Mouse (Mus musculus): ENCODE results near the gene Kcnq5. TPM values are rescaled to one million over a fixed set of nuclear protein-coding genes. Genes with fewer than 3 reads are reported as not detected.

Gene Kcnq5
- polyA plus RNA-seq, 1 experiment from 2014 or later, result 4.4 TPM

DNA sequence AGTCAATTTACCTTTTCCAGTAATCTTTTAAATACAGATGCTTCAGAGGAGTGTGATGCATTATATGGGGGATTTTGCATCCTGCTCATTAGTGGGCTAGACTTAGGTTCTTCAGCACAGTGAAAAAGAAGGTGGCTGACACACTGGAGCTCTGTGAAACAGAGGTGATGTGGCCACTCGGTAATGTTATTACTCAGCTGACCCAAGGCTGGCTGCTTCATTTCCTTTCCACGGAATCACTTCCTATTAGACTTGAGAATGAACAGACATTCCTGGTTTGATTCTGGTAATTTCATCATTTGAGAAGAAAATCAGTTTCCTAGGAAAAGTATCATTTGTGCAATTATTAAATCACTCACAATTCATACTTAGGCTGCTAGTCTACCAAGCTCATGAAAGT is 249.0 kb downstream of the Kcnq5 start:
- H3K9me3 ChIP-seq (ENCODE audit: control insufficient read depth, low read length), result no peaks in the 10 kb centered on the region
- H3K4me2 ChIP-seq (ENCODE audit: low read length), result no peak overlapping the region
- no peaks in the 10 kb centered on the region for H3K27me3 ChIP-seq (ENCODE audit: control insufficient read depth, insufficient read depth, low read length)
- no peak overlapping the region for H3K4me3 ChIP-seq (ENCODE audit: control insufficient read depth in 1 of 2, insufficient read depth in 1 of 2, low read depth in 1 of 2, low read length in 2 of 2)
- H3K27ac ChIP-seq (replicated peaks in 1 of 2; ENCODE audit: control insufficient read depth in 1 of 2, insufficient read depth in 1 of 2, low read depth in 2 of 2, low read length in 2 of 2), result no peak overlapping the region
- H3K4me1 ChIP-seq (ENCODE audit: control insufficient read depth in 2 of 2, insufficient read depth in 2 of 2, low read length in 2 of 2), result peaks cover 0 to 3% of the 10 kb centered on the region in 2 experiments; a peak in 1 of 4 replicates
- no peaks in the 10 kb centered on the region for H3K36me3 ChIP-seq (ENCODE audit: control insufficient read depth, insufficient read depth, low read length)
- WGBS, result 53% methylated on average over 2 of the region's 2 CpGs
- no peak overlapping the region for H3K9ac ChIP-seq (ENCODE audit: low read length)
- ATAC-seq (ENCODE audit: insufficient number of reproducible peaks, insufficient read depth, low FRiP score, low read depth), result no peak

DNA sequence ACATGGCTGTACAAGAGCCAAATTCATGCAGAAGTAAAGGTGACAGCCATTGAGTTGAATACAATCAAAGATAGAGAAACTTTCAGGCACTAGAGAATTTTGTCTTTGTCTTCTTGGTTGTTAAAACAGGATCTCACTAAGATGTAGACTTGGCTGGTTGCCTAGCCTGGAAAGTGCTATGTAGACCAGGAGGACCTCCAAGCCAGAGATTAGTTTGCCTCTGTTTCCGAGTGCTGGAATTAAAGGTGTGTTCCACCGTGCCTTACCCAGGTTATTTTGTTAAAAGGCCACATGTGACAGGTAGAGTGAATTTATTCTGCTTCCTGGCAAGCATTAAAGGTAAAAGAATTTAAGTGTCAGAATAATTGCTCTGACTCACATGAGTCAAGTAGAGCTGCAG is 271.3 kb downstream of the Kcnq5 start:
- H3K27me3 ChIP-seq (ENCODE audit: control insufficient read depth, insufficient read depth, low read length), result no peaks in the 10 kb centered on the region
- no peak overlapping the region for H3K4me3 ChIP-seq (ENCODE audit: control insufficient read depth in 1 of 2, insufficient read depth in 1 of 2, low read depth in 1 of 2, low read length in 2 of 2)
- H3K9ac ChIP-seq (ENCODE audit: low read length), result no peak overlapping the region
- H3K27ac ChIP-seq (replicated peaks in 1 of 2; ENCODE audit: control insufficient read depth in 1 of 2, insufficient read depth in 1 of 2, low read depth in 2 of 2, low read length in 2 of 2), result no peak overlapping the region
- H3K36me3 ChIP-seq (ENCODE audit: control insufficient read depth, insufficient read depth, low read length), result no peaks in the 10 kb centered on the region
- no peak overlapping the region for H3K4me2 ChIP-seq (ENCODE audit: low read length)
- H3K9me3 ChIP-seq (ENCODE audit: control insufficient read depth, low read length), result no peaks in the 10 kb centered on the region
- no peak for ATAC-seq (ENCODE audit: insufficient number of reproducible peaks, insufficient read depth, low FRiP score, low read depth)
- WGBS, result 20% methylated on average over 2 of the region's 2 CpGs
- peaks cover 0 to 6% of the 10 kb centered on the region in 2 experiments; a peak in 2 of 4 replicates for H3K4me1 ChIP-seq (ENCODE audit: control insufficient read depth in 2 of 2, insufficient read depth in 2 of 2, low read length in 2 of 2)

DNA sequence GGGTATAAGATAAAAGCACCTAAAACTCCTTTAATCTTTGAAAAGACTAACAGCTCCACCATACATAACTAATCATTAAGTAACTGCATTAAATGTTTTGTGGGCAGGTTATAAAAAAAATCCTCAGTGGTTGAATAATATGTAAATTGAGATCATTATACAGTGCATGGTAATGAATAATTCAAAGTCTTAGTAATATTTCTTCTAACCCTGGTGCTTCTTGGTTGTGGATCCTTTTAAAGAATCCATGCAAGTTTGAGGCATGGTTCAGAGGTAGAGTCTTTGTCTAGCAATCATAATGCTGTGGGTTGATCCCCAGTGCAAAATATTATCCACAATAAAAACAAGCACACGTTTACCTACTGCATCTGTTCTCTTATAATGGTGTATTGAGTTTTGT is 272.8 kb downstream of the Kcnq5 start:
- Histone ChIP-seq H3K9ac (ENCODE audit: low read length) (no peak overlapping the region), H3K27ac (replicated peaks in 1 of 2; ENCODE audit: control insufficient read depth in 1 of 2, insufficient read depth in 1 of 2, low read depth in 2 of 2, low read length in 2 of 2) (no peak overlapping the region), H3K27me3 (ENCODE audit: control insufficient read depth, insufficient read depth, low read length) (no peaks in the 10 kb centered on the region), H3K36me3 (ENCODE audit: control insufficient read depth, insufficient read depth, low read length) (no peaks in the 10 kb centered on the region), H3K4me2 (ENCODE audit: low read length) (no peak overlapping the region), H3K4me1 (ENCODE audit: control insufficient read depth in 2 of 2, insufficient read depth in 2 of 2, low read length in 2 of 2) (peaks cover 0 to 6% of the 10 kb centered on the region in 2 experiments; a peak in 2 of 4 replicates), H3K4me3 (ENCODE audit: control insufficient read depth in 1 of 2, insufficient read depth in 1 of 2, low read depth in 1 of 2, low read length in 2 of 2) (no peak overlapping the region), H3K9me3 (ENCODE audit: control insufficient read depth, low read length) (no peaks in the 10 kb centered on the region)
- no peak for ATAC-seq (ENCODE audit: insufficient number of reproducible peaks, insufficient read depth, low FRiP score, low read depth)
- 83% methylated on average over 1 of the region's 1 CpGs for WGBS

DNA sequence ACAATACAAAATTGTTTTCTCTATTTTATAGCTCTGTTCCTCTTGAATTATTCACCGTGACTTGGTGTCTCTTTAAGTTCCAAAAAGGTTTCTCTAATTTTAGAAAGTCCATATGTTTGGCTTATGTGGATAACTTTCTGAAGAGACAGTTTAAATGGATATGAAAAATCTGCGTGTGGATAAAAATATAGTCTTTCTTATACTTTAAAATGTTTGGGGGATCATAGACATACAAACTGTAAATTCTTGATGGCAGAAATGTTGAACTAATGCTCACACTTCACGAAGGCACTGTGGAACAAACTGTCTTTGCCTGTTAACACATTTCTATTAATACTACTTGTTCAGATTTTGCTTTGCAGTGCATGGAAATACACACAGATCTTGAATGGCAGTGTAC is 277.3 kb downstream of the Kcnq5 start:
- H3K4me3 ChIP-seq (ENCODE audit: control insufficient read depth in 1 of 2, insufficient read depth in 1 of 2, low read depth in 1 of 2, low read length in 2 of 2), result no peak overlapping the region
- H3K27me3 ChIP-seq (ENCODE audit: control insufficient read depth, insufficient read depth, low read length), result no peaks in the 10 kb centered on the region
- no peak overlapping the region for H3K27ac ChIP-seq (replicated peaks in 1 of 2; ENCODE audit: control insufficient read depth in 1 of 2, insufficient read depth in 1 of 2, low read depth in 2 of 2, low read length in 2 of 2)
- H3K4me1 ChIP-seq (ENCODE audit: control insufficient read depth in 2 of 2, insufficient read depth in 2 of 2, low read length in 2 of 2), result no peaks in the 10 kb centered on the region
- H3K4me2 ChIP-seq (ENCODE audit: low read length), result no peak overlapping the region
- no peaks in the 10 kb centered on the region for H3K36me3 ChIP-seq (ENCODE audit: control insufficient read depth, insufficient read depth, low read length)
- H3K9ac ChIP-seq (ENCODE audit: low read length), result no peak overlapping the region
- no peak for ATAC-seq (ENCODE audit: insufficient number of reproducible peaks, insufficient read depth, low FRiP score, low read depth)
- WGBS, result 76% methylated on average over 3 of the region's 3 CpGs
- no peaks in the 10 kb centered on the region for H3K9me3 ChIP-seq (ENCODE audit: control insufficient read depth, low read length)

DNA sequence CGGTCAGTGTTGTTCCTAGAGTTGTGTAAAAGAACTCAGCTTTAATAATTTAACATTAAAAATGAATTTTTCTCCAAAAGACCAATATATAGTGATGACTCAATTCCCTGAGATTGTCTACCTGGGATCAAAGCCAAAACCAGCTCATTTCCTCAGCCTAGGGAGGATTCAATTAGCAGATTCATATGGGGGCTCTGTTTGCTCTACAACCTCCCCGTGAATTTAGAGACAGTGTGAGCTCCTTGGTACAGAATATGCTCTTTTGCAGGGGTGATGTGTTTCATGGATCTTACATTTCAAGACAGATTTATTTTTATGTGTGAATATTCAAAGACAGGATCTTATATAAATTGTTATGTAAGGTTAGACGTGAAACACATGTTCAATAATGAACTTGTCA is 284.9 kb downstream of the Kcnq5 start:
- Histone ChIP-seq H3K27me3 (ENCODE audit: control insufficient read depth, insufficient read depth, low read length) (no peaks in the 10 kb centered on the region), H3K9ac (ENCODE audit: low read length) (no peak overlapping the region), H3K4me1 (ENCODE audit: control insufficient read depth in 2 of 2, insufficient read depth in 2 of 2, low read length in 2 of 2) (no peaks in the 10 kb centered on the region), H3K4me2 (ENCODE audit: low read length) (no peak overlapping the region), H3K4me3 (ENCODE audit: control insufficient read depth in 1 of 2, insufficient read depth in 1 of 2, low read depth in 1 of 2, low read length in 2 of 2) (no peak overlapping the region), H3K36me3 (ENCODE audit: control insufficient read depth, insufficient read depth, low read length) (no peaks in the 10 kb centered on the region), H3K27ac (replicated peaks in 1 of 2; ENCODE audit: control insufficient read depth in 1 of 2, insufficient read depth in 1 of 2, low read depth in 2 of 2, low read length in 2 of 2) (no peak overlapping the region), H3K9me3 (ENCODE audit: control insufficient read depth, low read length) (no peaks in the 10 kb centered on the region)
- 78% methylated on average over 3 of the region's 3 CpGs for WGBS
- no peak for ATAC-seq (ENCODE audit: insufficient number of reproducible peaks, insufficient read depth, low FRiP score, low read depth)

DNA sequence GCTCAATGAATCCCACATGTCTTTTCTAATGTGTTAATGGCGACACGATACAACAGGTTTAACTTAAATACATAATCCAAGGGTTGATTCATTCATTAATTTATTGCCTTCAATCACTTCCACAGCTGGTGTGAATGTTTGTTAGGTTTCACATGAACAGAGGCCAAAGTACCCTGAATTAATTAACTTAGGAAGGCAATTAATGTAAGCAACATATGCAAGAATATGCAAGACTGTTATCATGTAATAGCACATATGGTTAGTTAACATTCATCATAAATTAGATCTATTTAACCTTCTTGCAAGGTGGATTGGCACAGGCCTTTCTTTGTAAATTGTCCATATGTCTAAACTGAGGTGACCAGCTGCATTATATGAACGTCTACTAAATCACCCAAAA is 300.9 kb downstream of the Kcnq5 start:
- ATAC-seq (ENCODE audit: insufficient number of reproducible peaks, insufficient read depth, low FRiP score, low read depth), result no peak
- no peaks in the 10 kb centered on the region for H3K9me3 ChIP-seq (ENCODE audit: control insufficient read depth, low read length)
- H3K36me3 ChIP-seq (ENCODE audit: control insufficient read depth, insufficient read depth, low read length), result no peaks in the 10 kb centered on the region
- no peaks in the 10 kb centered on the region for H3K27me3 ChIP-seq (ENCODE audit: control insufficient read depth, insufficient read depth, low read length)
- no peak overlapping the region for H3K4me2 ChIP-seq (ENCODE audit: low read length)
- H3K9ac ChIP-seq (ENCODE audit: low read length), result no peak overlapping the region
- no peaks in the 10 kb centered on the region for H3K4me1 ChIP-seq (ENCODE audit: control insufficient read depth in 2 of 2, insufficient read depth in 2 of 2, low read length in 2 of 2)
- H3K4me3 ChIP-seq (ENCODE audit: control insufficient read depth in 1 of 2, insufficient read depth in 1 of 2, low read depth in 1 of 2, low read length in 2 of 2), result no peak overlapping the region
- no peak overlapping the region for H3K27ac ChIP-seq (replicated peaks in 1 of 2; ENCODE audit: control insufficient read depth in 1 of 2, insufficient read depth in 1 of 2, low read depth in 2 of 2, low read length in 2 of 2)
- 91% methylated on average over 3 of the region's 3 CpGs for WGBS

DNA sequence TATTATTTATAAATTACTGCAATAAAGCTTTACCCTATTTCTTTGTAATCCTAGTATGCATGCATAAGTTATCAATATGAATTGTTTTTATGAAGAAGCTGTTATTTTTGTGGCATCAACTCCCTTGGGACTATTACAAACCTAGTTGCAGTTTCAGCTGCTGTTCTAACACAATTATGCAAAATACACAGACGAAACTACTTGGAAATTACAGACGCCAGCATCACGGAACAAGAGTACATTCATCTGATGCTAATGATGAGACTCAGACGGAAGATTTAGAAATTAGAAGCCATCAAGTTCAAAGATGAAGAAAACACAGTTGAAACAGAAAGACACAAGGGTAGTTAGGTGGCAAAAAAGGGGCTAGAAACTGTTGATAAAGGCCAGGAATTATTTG is 310.9 kb downstream of the Kcnq5 start:
- H3K9me3 ChIP-seq (ENCODE audit: control insufficient read depth, low read length), result no peaks in the 10 kb centered on the region
- no peaks in the 10 kb centered on the region for H3K27me3 ChIP-seq (ENCODE audit: control insufficient read depth, insufficient read depth, low read length)
- no peaks in the 10 kb centered on the region; a peak in 1 of 4 replicates for H3K4me1 ChIP-seq (ENCODE audit: control insufficient read depth in 2 of 2, insufficient read depth in 2 of 2, low read length in 2 of 2)
- H3K9ac ChIP-seq (ENCODE audit: low read length), result no peak overlapping the region
- no peak for ATAC-seq (ENCODE audit: insufficient number of reproducible peaks, insufficient read depth, low FRiP score, low read depth)
- H3K27ac ChIP-seq (replicated peaks in 1 of 2; ENCODE audit: control insufficient read depth in 1 of 2, insufficient read depth in 1 of 2, low read depth in 2 of 2, low read length in 2 of 2), result no peak overlapping the region
- 85% methylated on average over 4 of the region's 4 CpGs for WGBS
- H3K36me3 ChIP-seq (ENCODE audit: control insufficient read depth, insufficient read depth, low read length), result no peaks in the 10 kb centered on the region
- no peak overlapping the region for H3K4me2 ChIP-seq (ENCODE audit: low read length)
- H3K4me3 ChIP-seq (ENCODE audit: control insufficient read depth in 1 of 2, insufficient read depth in 1 of 2, low read depth in 1 of 2, low read length in 2 of 2), result no peak overlapping the region

DNA sequence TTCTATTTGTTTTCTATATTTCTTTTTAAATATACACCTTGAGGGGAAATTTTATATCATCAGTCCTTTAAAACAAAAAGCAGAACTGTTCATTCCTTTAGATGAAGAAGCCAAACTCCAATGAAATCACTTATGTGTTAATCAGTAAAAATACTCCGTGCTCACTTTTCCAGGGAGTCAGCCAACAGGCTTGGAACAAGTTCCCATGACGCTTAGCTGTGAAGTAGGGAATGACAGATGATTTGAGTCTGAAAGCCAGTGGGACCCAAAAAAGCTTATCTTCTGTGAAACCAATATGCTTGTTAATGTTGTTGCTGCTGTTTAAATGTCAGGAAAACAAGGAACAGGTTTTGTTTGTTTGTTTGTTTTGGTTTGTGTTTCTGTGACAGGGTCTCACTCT is 326.3 kb downstream of the Kcnq5 start:
- H3K36me3 ChIP-seq (ENCODE audit: control insufficient read depth, insufficient read depth, low read length), result no peaks in the 10 kb centered on the region
- no peaks in the 10 kb centered on the region for H3K4me1 ChIP-seq (ENCODE audit: control insufficient read depth in 2 of 2, insufficient read depth in 2 of 2, low read length in 2 of 2)
- WGBS, result 39% methylated on average over 2 of the region's 2 CpGs
- H3K9ac ChIP-seq (ENCODE audit: low read length), result no peak overlapping the region
- ATAC-seq (ENCODE audit: insufficient number of reproducible peaks, insufficient read depth, low FRiP score, low read depth), result no peak
- H3K27me3 ChIP-seq (ENCODE audit: control insufficient read depth, insufficient read depth, low read length), result no peaks in the 10 kb centered on the region
- H3K27ac ChIP-seq (replicated peaks in 1 of 2; ENCODE audit: control insufficient read depth in 1 of 2, insufficient read depth in 1 of 2, low read depth in 2 of 2, low read length in 2 of 2), result no peak overlapping the region
- H3K9me3 ChIP-seq (ENCODE audit: control insufficient read depth, low read length), result no peaks in the 10 kb centered on the region
- H3K4me2 ChIP-seq (ENCODE audit: low read length), result no peak overlapping the region
- H3K4me3 ChIP-seq (ENCODE audit: control insufficient read depth in 1 of 2, insufficient read depth in 1 of 2, low read depth in 1 of 2, low read length in 2 of 2), result no peak overlapping the region
